Comparison of ENCODE assay signal across 8 mouse cellular contexts in genomic region chr17:80944530-80945198, GRCm38 (mm10). TPM values are rescaled to one million over a fixed set of nuclear protein-coding genes. Genes with fewer than 3 reads are reported as not detected.
DNase-seq lines count a peak whose midpoint lies in the region; ATAC-seq lines count a peak whose summit lies in the region.

Tmem178 (plus strand) TSS chr17:80944632.

- H3K9me3 ChIP-seq in heart, embryonic 16.5 days (replicated peaks; ENCODE audit: control insufficient read depth, low read length): no peaks in the 10 kb centered on the region

- peak; percentile 70 for ATAC-seq in heart, embryonic 16.5 days (replicated peaks; ENCODE audit: extremely low read depth, insufficient read depth, low FRiP score)
- ATAC-seq in megakaryocyte progenitor cell, adult 5-6 weeks (replicated peaks; ENCODE audit: poor library complexity): peak; percentile 31; the same call in 1 of the 2 replicates

- peak; percentile 33 for DNase-seq in right cerebral cortex, postnatal 14 days
- no peak for DNase-seq in right cerebral cortex, adult 18-20 months
- peak; percentile 68 to 77 for DNase-seq in cerebellum, postnatal 14 days
- no peak for DNase-seq in left cerebral cortex, adult 8-10 months (ENCODE audit: low spot score in 2 of 2)
- DNase-seq in testis, postnatal 14 days (ENCODE audit: low spot score): peak; percentile 14
- DNase-seq in spleen, postnatal 14 days (ENCODE audit: low spot score in 2 of 2): no peak

- WGBS in heart, embryonic 16.5 days: 1% methylated on average over 71 of the region's 84 CpGs

- H3K4me1 ChIP-seq in heart, embryonic 16.5 days (ENCODE audit: control insufficient read depth, insufficient read depth, low read length): no peaks in the 10 kb centered on the region

- H3K36me3 ChIP-seq in heart, embryonic 16.5 days (ENCODE audit: control insufficient read depth, insufficient read depth): no peaks in the 10 kb centered on the region

- H3K4me3 ChIP-seq in heart, embryonic 16.5 days (ENCODE audit: low read length): peak within 1 kb of the TSS; percentile 83

- peak within 1 kb of the TSS; percentile 100 for H3K4me2 ChIP-seq in heart, embryonic 16.5 days (ENCODE audit: low read depth, low read length)

- peak within 1 kb of the TSS; percentile 85 for H3K9ac ChIP-seq in heart, embryonic 16.5 days (ENCODE audit: low read length)

- peaks cover 28% of the 10 kb centered on the region for H3K27me3 ChIP-seq in heart, embryonic 16.5 days (ENCODE audit: control insufficient read depth, insufficient read depth, low read length)

- H3K27ac ChIP-seq in heart, embryonic 16.5 days (ENCODE audit: low read length): peak within 1 kb of the TSS; percentile 31

RNA-seq across cellular contexts. Expression of gene Tmem178, which starts in this region (rescaled TPM):
- polyA plus RNA-seq in heart, embryonic 16.5 days (2015; fragmentation: Nextera tagmentation; extraction: Ambion mirVana): 4.0 and 5.1 TPM in 2 replicates
- 100 to 1,000 TPM in 3 of 4 experiments, 10 to 100 TPM in 1; 97.3 to 118 (median 102) TPM for total RNA-seq in left cerebral cortex, adult 8-10 months (2022)
- total RNA-seq in megakaryocyte progenitor cell, adult 5-6 weeks (2015): 2.2 and 4.8 TPM in 2 replicates
- total RNA-seq in megakaryocyte progenitor cell, adult 5-6 weeks (2017): 1.6 and 3.2 TPM in 2 replicates

Comparison
In these comparisons a context has a peak if more than half of its experiments do, and no peak if none do; other contexts are left out.
1. RNA of gene Tmem178 (total RNA-seq): 97.3 to 118 TPM in left cerebral cortex, adult 8-10 months; 1.6 to 4.8 TPM in megakaryocyte progenitor cell, adult 5-6 weeks; every median in the first group is over 10 times any median in the second.
2. DNase-seq: peak in right cerebral cortex, postnatal 14 days (single experiment), cerebellum, postnatal 14 days (2 of 2) and testis, postnatal 14 days (single experiment); none in right cerebral cortex, adult 18-20 months (single experiment), left cerebral cortex, adult 8-10 months (0 of 2) and spleen, postnatal 14 days (0 of 2).